Mouse (Mus musculus) small intestine, adult 2 months (tissue): ENCODE data around the gene Arsb.

Source experiments
- CTCF ChIP-seq: fragments of 200-500 bp; IDR thresholded peaks from 2 replicates; pipeline ENCODE4 v1.5.1; 2012; ENCODE audit warnings: low read depth, mild to moderate bottlenecking, control low read depth, inconsistent platforms, low read length, moderate library complexity, mixed read lengths; ENCODE audit not compliant: insufficient replicate concordance, insufficient read length; ENCODE audit errors: extremely low read depth
- POLR2A ChIP-seq: fragments of 200-500 bp; IDR thresholded peaks from 2 replicates; pipeline ENCODE4 v1.6.1; 2012; ENCODE audit warnings: low read depth, mild to moderate bottlenecking, control low read depth, inconsistent platforms, low read length, moderate library complexity

GRCm38 (mm10) chr13:93915641-93916570 lies 144.5 kb downstream of the Arsb start:
- no peak for TF ChIP-seq CTCF
- no peak for TF ChIP-seq POLR2A
